Mouse (Mus musculus) lung, adult 2 months (tissue): Measurements from ENCODE around the gene Nectin4.

Experiments used
- CTCF ChIP-seq: fragments of 200-500 bp; IDR thresholded peaks from 2 replicates; pipeline ENCODE4 v1.5.1; 2011; ENCODE audit warnings: mild to moderate bottlenecking, low read length, control low read depth; ENCODE audit not compliant: insufficient read depth
- POLR2A ChIP-seq: fragments of 200-500 bp; IDR thresholded peaks from 2 replicates; pipeline ENCODE4 v1.6.1; 2011; ENCODE audit warnings: low read depth, mild to moderate bottlenecking, control low read depth, low read length, borderline replicate concordance; ENCODE audit errors: extremely low read depth

GRCm38 (mm10) chr1:171422504-171423095 is 52.7 kb downstream of the Nectin4 start:
- no peak for TF ChIP-seq CTCF
- TF ChIP-seq POLR2A: no peak
